Mouse (Mus musculus): Measurements from ENCODE around the gene Tmem200b. TPM values are rescaled to one million over a fixed set of nuclear protein-coding genes. Genes with fewer than 3 reads are reported as not detected.

Gene Tmem200b
- polyA plus RNA-seq, 1 experiment from 2014 or later = not detected

- Histone ChIP-seq H3K9ac (replicated peaks; ENCODE audit: low read depth, low read length) (no peak overlapping the region), H3K27me3 (ENCODE audit: control insufficient read depth, insufficient read depth, low read length) (peaks cover 43% of the 10 kb centered on the region), H3K4me3 (ENCODE audit: low read depth, low read length) (peak overlapping the region; percentile 41), H3K4me1 (ENCODE audit: control insufficient read depth, insufficient read depth, low read length) (peaks cover 15% of the 10 kb centered on the region; the same call in 1 of the 2 replicates), H3K4me2 (ENCODE audit: low read depth, low read length) (peak overlapping the region; percentile 78; the same call in 1 of the 2 replicates), H3K9me3 (ENCODE audit: control insufficient read depth, low read length) (no peaks in the 10 kb centered on the region), H3K27ac (ENCODE audit: low read depth, low read length) (no peak overlapping the region), H3K36me3 (ENCODE audit: control insufficient read depth, insufficient read depth, low read length) (peaks cover 15% of the 10 kb centered on the region)
- ATAC-seq (ENCODE audit: low read depth) = no peak
- 58% methylated on average over 15 of the region's 15 CpGs for whole genome bisulfite sequencing
Observed at GRCm38 (mm10) chr4:131922404-131922803, 833 bp downstream of the Tmem200b start.

DNA sequence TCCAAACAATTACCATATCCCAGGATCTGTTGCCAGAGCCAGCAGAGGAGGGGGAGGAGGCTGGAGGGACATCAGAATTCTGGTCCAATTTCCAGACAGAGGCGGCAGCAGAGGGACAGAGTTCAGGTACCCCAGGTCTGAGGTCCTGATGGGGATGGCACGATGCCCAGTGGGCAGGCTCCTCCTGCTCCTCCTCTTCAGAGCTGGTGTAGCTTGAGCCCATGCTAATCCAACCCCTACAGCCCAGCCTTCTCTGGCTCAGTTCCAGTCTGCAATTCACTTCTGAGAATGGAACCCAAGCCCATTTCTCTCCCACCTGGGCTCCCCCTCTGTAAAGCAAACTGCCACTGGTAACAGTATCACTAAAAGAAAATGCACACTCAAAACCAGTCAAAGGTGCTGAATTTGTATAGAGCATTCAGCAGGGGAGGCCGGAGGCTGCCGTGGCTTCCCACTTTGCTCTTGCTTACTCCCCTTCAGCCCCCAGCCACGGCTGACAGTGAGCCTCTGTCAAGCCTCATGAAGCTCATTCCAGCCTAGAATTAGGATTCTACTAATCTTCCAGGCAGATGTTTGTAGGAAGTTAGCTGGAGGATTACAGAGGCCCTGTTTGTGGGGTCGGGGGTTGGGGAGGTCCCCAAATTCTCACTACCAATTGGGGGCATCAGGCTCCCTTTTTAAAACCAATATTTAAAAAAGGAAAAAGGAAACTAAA is 2.7 kb downstream of the Tmem200b start:
- peaks cover 15% of the 10 kb centered on the region; the same call in 1 of the 2 replicates for H3K4me1 ChIP-seq (ENCODE audit: control insufficient read depth, insufficient read depth, low read length)

GRCm38 (mm10) chr4:131929146-131929545 is 7.6 kb downstream of the Tmem200b start:
- H3K4me3 ChIP-seq (ENCODE audit: low read depth, low read length) = no peak overlapping the region
- H3K9me3 ChIP-seq (ENCODE audit: control insufficient read depth, low read length) = no peaks in the 10 kb centered on the region
- no peak overlapping the region for H3K9ac ChIP-seq (replicated peaks; ENCODE audit: low read depth, low read length)
- no peak overlapping the region for H3K4me2 ChIP-seq (ENCODE audit: low read depth, low read length)
- H3K4me1 ChIP-seq (ENCODE audit: control insufficient read depth, insufficient read depth, low read length) = no peaks in the 10 kb centered on the region
- H3K27me3 ChIP-seq (ENCODE audit: control insufficient read depth, insufficient read depth, low read length) = no peaks in the 10 kb centered on the region; the same call in 1 of the 2 replicates
- H3K36me3 ChIP-seq (ENCODE audit: control insufficient read depth, insufficient read depth, low read length) = peaks cover 40% of the 10 kb centered on the region
- H3K27ac ChIP-seq (ENCODE audit: low read depth, low read length) = no peak overlapping the region
- 93% methylated on average over 6 of the region's 6 CpGs for WGBS
- ATAC-seq (ENCODE audit: low read depth) = no peak

More for the DNA sequence above, 2.7 kb downstream of the Tmem200b start:
- Histone ChIP-seq H3K27ac (ENCODE audit: low read depth, low read length) (no peak overlapping the region), H3K9me3 (ENCODE audit: control insufficient read depth, low read length) (no peaks in the 10 kb centered on the region), H3K27me3 (ENCODE audit: control insufficient read depth, insufficient read depth, low read length) (peaks cover 41% of the 10 kb centered on the region), H3K4me3 (ENCODE audit: low read depth, low read length) (no peak overlapping the region), H3K9ac (replicated peaks; ENCODE audit: low read depth, low read length) (no peak overlapping the region), H3K36me3 (ENCODE audit: control insufficient read depth, insufficient read depth, low read length) (peaks cover 26% of the 10 kb centered on the region), H3K4me2 (ENCODE audit: low read depth, low read length) (no peak overlapping the region)
- WGBS = 75% methylated on average over 6 of the region's 6 CpGs
- ATAC-seq (ENCODE audit: low read depth) = no peak

DNA sequence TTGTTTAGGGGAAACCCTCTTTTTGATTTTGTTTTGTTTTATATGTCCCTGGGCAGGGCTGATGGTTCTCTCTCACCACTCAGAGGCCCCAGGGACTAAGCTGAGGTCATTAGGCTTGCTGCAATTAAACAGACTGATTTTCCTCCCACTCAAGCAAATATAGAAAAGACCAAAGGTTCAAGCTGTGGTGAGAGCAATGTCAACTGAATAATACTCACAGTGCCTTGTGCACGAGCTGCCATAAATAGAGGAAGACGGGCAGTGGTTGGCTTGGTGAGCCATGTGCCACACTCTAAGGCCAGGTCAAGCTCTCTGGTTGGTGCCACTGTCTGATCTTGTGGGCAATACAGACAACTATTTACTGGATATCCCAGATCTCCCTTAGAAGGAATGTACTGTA is 17.9 kb downstream of the Tmem200b start:
- peaks cover 7% of the 10 kb centered on the region; the same call in 1 of the 2 replicates for H3K36me3 ChIP-seq (ENCODE audit: control insufficient read depth, insufficient read depth, low read length)
- no peaks in the 10 kb centered on the region for H3K4me1 ChIP-seq (ENCODE audit: control insufficient read depth, insufficient read depth, low read length)
- ATAC-seq (ENCODE audit: low read depth) = no peak
- no peak overlapping the region for H3K27ac ChIP-seq (ENCODE audit: low read depth, low read length)
- no peak overlapping the region for H3K9ac ChIP-seq (replicated peaks; ENCODE audit: low read depth, low read length)
- H3K4me3 ChIP-seq (ENCODE audit: low read depth, low read length) = no peak overlapping the region
- H3K4me2 ChIP-seq (ENCODE audit: low read depth, low read length) = no peak overlapping the region
- WGBS = 65% methylated on average over 2 of the region's 2 CpGs
- H3K27me3 ChIP-seq (ENCODE audit: control insufficient read depth, insufficient read depth, low read length) = no peaks in the 10 kb centered on the region
- H3K9me3 ChIP-seq (ENCODE audit: control insufficient read depth, low read length) = no peaks in the 10 kb centered on the region

GRCm38 (mm10) chr4:131940846-131941245 is 19.3 kb downstream of the Tmem200b start:
- no peaks in the 10 kb centered on the region for H3K27me3 ChIP-seq (ENCODE audit: control insufficient read depth, insufficient read depth, low read length)
- no peaks in the 10 kb centered on the region for H3K36me3 ChIP-seq (ENCODE audit: control insufficient read depth, insufficient read depth, low read length)
- no peak overlapping the region for H3K4me2 ChIP-seq (ENCODE audit: low read depth, low read length)
- H3K9ac ChIP-seq (replicated peaks; ENCODE audit: low read depth, low read length) = no peak overlapping the region
- no peaks in the 10 kb centered on the region for H3K9me3 ChIP-seq (ENCODE audit: control insufficient read depth, low read length)
- H3K27ac ChIP-seq (ENCODE audit: low read depth, low read length) = no peak overlapping the region
- ATAC-seq (ENCODE audit: low read depth) = no peak
- no peaks in the 10 kb centered on the region for H3K4me1 ChIP-seq (ENCODE audit: control insufficient read depth, insufficient read depth, low read length)
- WGBS = 90% methylated on average over 4 of the region's 4 CpGs
- H3K4me3 ChIP-seq (ENCODE audit: low read depth, low read length) = no peak overlapping the region

GRCm38 (mm10) chr4:131947848-131948247 is 26.3 kb downstream of the Tmem200b start:
- no peaks in the 10 kb centered on the region for H3K4me1 ChIP-seq (ENCODE audit: control insufficient read depth, insufficient read depth, low read length)
- no peaks in the 10 kb centered on the region for H3K9me3 ChIP-seq (ENCODE audit: control insufficient read depth, low read length)
- ATAC-seq (ENCODE audit: low read depth) = no peak
- no peak overlapping the region for H3K9ac ChIP-seq (replicated peaks; ENCODE audit: low read depth, low read length)
- no peaks in the 10 kb centered on the region for H3K27me3 ChIP-seq (ENCODE audit: control insufficient read depth, insufficient read depth, low read length)
- no peaks in the 10 kb centered on the region; the same call in 1 of the 2 replicates for H3K36me3 ChIP-seq (ENCODE audit: control insufficient read depth, insufficient read depth, low read length)
- no peak overlapping the region for H3K4me2 ChIP-seq (ENCODE audit: low read depth, low read length)
- no peak overlapping the region for H3K4me3 ChIP-seq (ENCODE audit: low read depth, low read length)
- no peak overlapping the region for H3K27ac ChIP-seq (ENCODE audit: low read depth, low read length)
- WGBS = 94% methylated on average over 11 of the region's 11 CpGs

DNA sequence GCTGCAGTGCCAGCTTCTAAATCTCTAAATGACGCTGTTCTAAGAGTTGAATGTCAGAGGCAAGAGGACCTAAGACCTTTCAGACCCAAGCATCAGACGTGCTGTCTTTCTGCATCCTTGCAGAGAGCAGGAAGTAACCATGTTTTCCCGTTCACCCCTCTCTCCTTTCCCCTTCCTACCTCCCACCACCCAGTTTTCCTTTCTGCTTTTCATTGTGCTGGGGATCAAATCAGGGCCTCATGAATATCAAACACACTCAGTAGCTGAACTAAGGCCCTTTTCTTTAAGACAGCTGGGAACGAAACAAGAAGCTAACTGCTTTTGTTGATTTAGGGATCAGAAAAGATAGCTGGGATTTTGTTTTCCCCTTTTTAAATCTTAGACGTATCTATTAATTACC is 28.3 kb downstream of the Tmem200b start:
- no peaks in the 10 kb centered on the region for H3K27me3 ChIP-seq (ENCODE audit: control insufficient read depth, insufficient read depth, low read length)
- WGBS = 21% methylated on average over 5 of the region's 5 CpGs
- H3K4me3 ChIP-seq (ENCODE audit: low read depth, low read length) = no peak overlapping the region
- ATAC-seq (ENCODE audit: low read depth) = no peak
- H3K9me3 ChIP-seq (ENCODE audit: control insufficient read depth, low read length) = no peaks in the 10 kb centered on the region
- no peak overlapping the region for H3K9ac ChIP-seq (replicated peaks; ENCODE audit: low read depth, low read length)
- no peak overlapping the region for H3K27ac ChIP-seq (ENCODE audit: low read depth, low read length)
- no peaks in the 10 kb centered on the region; the same call in none of the 2 replicates for H3K36me3 ChIP-seq (ENCODE audit: control insufficient read depth, insufficient read depth, low read length)
- H3K4me2 ChIP-seq (ENCODE audit: low read depth, low read length) = no peak overlapping the region
- no peaks in the 10 kb centered on the region for H3K4me1 ChIP-seq (ENCODE audit: control insufficient read depth, insufficient read depth, low read length)

GRCm38 (mm10) chr4:131950657-131951056 is 29.1 kb downstream of the Tmem200b start:
- no peaks in the 10 kb centered on the region for H3K27me3 ChIP-seq (ENCODE audit: control insufficient read depth, insufficient read depth, low read length)
- H3K9ac ChIP-seq (replicated peaks; ENCODE audit: low read depth, low read length) = no peak overlapping the region
- H3K36me3 ChIP-seq (ENCODE audit: control insufficient read depth, insufficient read depth, low read length) = peaks cover 3% of the 10 kb centered on the region
- H3K4me2 ChIP-seq (ENCODE audit: low read depth, low read length) = no peak overlapping the region
- H3K9me3 ChIP-seq (ENCODE audit: control insufficient read depth, low read length) = no peaks in the 10 kb centered on the region
- H3K4me1 ChIP-seq (ENCODE audit: control insufficient read depth, insufficient read depth, low read length) = no peaks in the 10 kb centered on the region
- no peak overlapping the region for H3K4me3 ChIP-seq (ENCODE audit: low read depth, low read length)
- ATAC-seq (ENCODE audit: low read depth) = no peak
- no peak overlapping the region for H3K27ac ChIP-seq (ENCODE audit: low read depth, low read length)
- 33% methylated on average over 8 of the region's 8 CpGs for WGBS

- no peak overlapping the region for H3K9ac ChIP-seq (replicated peaks; ENCODE audit: low read depth, low read length)
- ATAC-seq (ENCODE audit: low read depth) = no peak
- WGBS = 80% methylated on average over 3 of the region's 3 CpGs
- no peak overlapping the region for H3K27ac ChIP-seq (ENCODE audit: low read depth, low read length)
- H3K27me3 ChIP-seq (ENCODE audit: control insufficient read depth, insufficient read depth, low read length) = no peaks in the 10 kb centered on the region
- no peak overlapping the region for H3K4me3 ChIP-seq (ENCODE audit: low read depth, low read length)
- H3K9me3 ChIP-seq (ENCODE audit: control insufficient read depth, low read length) = no peaks in the 10 kb centered on the region
- no peaks in the 10 kb centered on the region for H3K4me1 ChIP-seq (ENCODE audit: control insufficient read depth, insufficient read depth, low read length)
- no peak overlapping the region for H3K4me2 ChIP-seq (ENCODE audit: low read depth, low read length)
- H3K36me3 ChIP-seq (ENCODE audit: control insufficient read depth, insufficient read depth, low read length) = peaks cover 11% of the 10 kb centered on the region; the same call in 1 of the 2 replicates
Observed at GRCm38 (mm10) chr4:131957161-131957560, 35.6 kb downstream of the Tmem200b start.

Measured in neural tube, embryonic 14.5 days (tissue).